Mouse (Mus musculus) thymus, adult 2 months (tissue): ENCODE measurements around the gene Cdhr2. TPM values are rescaled to one million over a fixed set of nuclear protein-coding genes. Genes with fewer than 3 reads are reported as not detected.
A peak's percentile ranks its signal among the peaks of the same experiment; 100 is the strongest.

Experiments used
- DNase-seq: peaks from one replicate; pipeline ENCODE4 v3.0.0; 2021
- H3K27ac ChIP-seq: fragments of 200-500 bp; 2 replicates; pipeline ENCODE4 v1.5.1; 2012; ENCODE audit warnings: low read length, control low read depth; ENCODE audit not compliant: control insufficient read depth, insufficient read depth
- H3K27me3 ChIP-seq: fragments of 200-500 bp; 2 replicates; pipeline ENCODE4 v1.6.1; 2012; ENCODE audit warnings: mild to moderate bottlenecking, low read length, moderate library complexity, mixed read lengths; ENCODE audit not compliant: control insufficient read depth, insufficient read depth
- H3K36me3 ChIP-seq: fragments of 200-500 bp; 2 replicates; pipeline ENCODE4 v1.6.1; 2012; ENCODE audit warnings: mild to moderate bottlenecking, low read length, moderate library complexity; ENCODE audit not compliant: control insufficient read depth, insufficient read depth
- H3K4me1 ChIP-seq: fragments of 200-500 bp; replicated peaks from 2 replicates; pipeline ENCODE4 v1.6.1; 2012; ENCODE audit warnings: low read length; ENCODE audit not compliant: control insufficient read depth, insufficient read depth
- H3K4me3 ChIP-seq: fragments of 200-500 bp; 2 replicates; pipeline ENCODE4 v1.5.1; 2012; ENCODE audit warnings: mild to moderate bottlenecking, low read length, control low read depth, moderate library complexity; ENCODE audit not compliant: control insufficient read depth, insufficient read depth
- CTCF ChIP-seq: fragments of 200-500 bp; IDR thresholded peaks from 2 replicates; pipeline ENCODE4 v1.5.1; 2012; ENCODE audit warnings: mild to moderate bottlenecking, control low read depth, low read length, moderate library complexity, borderline replicate concordance; ENCODE audit not compliant: control insufficient read depth, poor library complexity, insufficient read depth; ENCODE audit errors: extremely low read depth
- POLR2A ChIP-seq: fragments of 200-500 bp; IDR thresholded peaks from 2 replicates; pipeline ENCODE4 v1.6.1; 2012; ENCODE audit warnings: mild to moderate bottlenecking, low read length, control low read depth, moderate library complexity; ENCODE audit not compliant: control insufficient read depth, poor library complexity, insufficient read depth; ENCODE audit errors: extremely low read depth
- WGBS: fragments of 180-500 bp; shearing (Covaris S2); methylation state at CpG from one replicate; pipeline ENCODE4 v1.1.7; 2018; 5-methylcytosine and 5-hydroxymethylcytosine counted together
- polyA plus RNA-seq: library from polyadenylated mRNA; depleted of rRNA; stranded (reverse); fragments of >200 nt; gene quantifications from 2 replicates; pipeline ENCODE4 v1.2.3, GENCODE M21; 2012

Gene Cdhr2
- polyA plus RNA-seq, 1 experiment, result 1.3 TPM

- 85% methylated on average over 11 of the region's 11 CpGs for WGBS
- no peaks in the 10 kb centered on the region for H3K4me1 ChIP-seq
- H3K27me3 ChIP-seq, result no peaks in the 10 kb centered on the region
- peaks cover 20% of the 10 kb centered on the region for H3K36me3 ChIP-seq
- H3K27ac ChIP-seq, result no peak overlapping the region
- no peak overlapping the region for H3K4me3 ChIP-seq
- DNase-seq, result no peak
- TF ChIP-seq POLR2A (no peak), CTCF (no peak)
These were observed 25.2 kb upstream of the Cdhr2 start for GRCm38 (mm10) chr13:54675895-54676590.

GRCm38 (mm10) chr13:54678263-54678662 lies 23.0 kb upstream of the Cdhr2 start:
- DNase-seq, result no peak
- no peaks in the 10 kb centered on the region for H3K27me3 ChIP-seq
- peaks cover 42% of the 10 kb centered on the region for H3K36me3 ChIP-seq
- no peak overlapping the region for H3K4me3 ChIP-seq
- H3K4me1 ChIP-seq, result no peaks in the 10 kb centered on the region
- TF ChIP-seq POLR2A, result no peak
- TF ChIP-seq CTCF, result no peak
- no peak overlapping the region for H3K27ac ChIP-seq
- 94% methylated on average over 4 of the region's 4 CpGs for WGBS

GRCm38 (mm10) chr13:54680184-54680853 lies 20.9 kb upstream of the Cdhr2 start:
- no peaks in the 10 kb centered on the region for H3K27me3 ChIP-seq
- no peak overlapping the region for H3K4me3 ChIP-seq
- no peak for TF ChIP-seq POLR2A
- TF ChIP-seq CTCF, result no peak
- H3K4me1 ChIP-seq, result peaks cover 9% of the 10 kb centered on the region
- H3K27ac ChIP-seq, result no peak overlapping the region
- H3K36me3 ChIP-seq, result peaks cover 46% of the 10 kb centered on the region
- DNase-seq, result no peak
- 95% methylated on average over 17 of the region's 17 CpGs for WGBS

- Histone ChIP-seq H3K27ac (no peak overlapping the region), H3K36me3 (peaks cover 46% of the 10 kb centered on the region), H3K4me1 (peaks cover 18% of the 10 kb centered on the region), H3K27me3 (no peaks in the 10 kb centered on the region), H3K4me3 (no peak overlapping the region)
- DNase-seq, result no peak
- TF ChIP-seq CTCF (no peak), POLR2A (no peak)
- WGBS, result 96% methylated on average over 8 of the region's 8 CpGs
These were observed 20.0 kb upstream of the Cdhr2 start for GRCm38 (mm10) chr13:54681291-54681690.

- 96% methylated on average over 3 of the region's 3 CpGs for WGBS
- no peak overlapping the region for H3K4me3 ChIP-seq
- no peak overlapping the region for H3K27ac ChIP-seq
- peaks cover 24% of the 10 kb centered on the region for H3K4me1 ChIP-seq
- TF ChIP-seq POLR2A, result no peak
- no peak for TF ChIP-seq CTCF
- peaks cover 46% of the 10 kb centered on the region for H3K36me3 ChIP-seq
- no peaks in the 10 kb centered on the region for H3K27me3 ChIP-seq
- DNase-seq, result no peak
These were observed 18.0 kb upstream of the Cdhr2 start for GRCm38 (mm10) chr13:54683301-54683700.

- Histone ChIP-seq H3K4me3 (no peak overlapping the region), H3K4me1 (peaks cover 27% of the 10 kb centered on the region), H3K27me3 (no peaks in the 10 kb centered on the region), H3K27ac (no peak overlapping the region), H3K36me3 (peaks cover 40% of the 10 kb centered on the region)
- TF ChIP-seq CTCF (no peak), POLR2A (no peak)
- DNase-seq, result no peak
- WGBS, result 96% methylated on average over 3 of the region's 3 CpGs
These were observed 16.9 kb upstream of the Cdhr2 start for GRCm38 (mm10) chr13:54684140-54684896.

- Histone ChIP-seq H3K4me1 (peaks cover 27% of the 10 kb centered on the region), H3K27ac (no peak overlapping the region), H3K36me3 (peaks cover 35% of the 10 kb centered on the region), H3K4me3 (no peak overlapping the region), H3K27me3 (no peaks in the 10 kb centered on the region)
- DNase-seq, result no peak
- 67% methylated on average over 2 of the region's 2 CpGs for WGBS
- TF ChIP-seq POLR2A (no peak), CTCF (peak; percentile 63; the same call in 1 of the 2 replicates)
These were observed 16.1 kb upstream of the Cdhr2 start for GRCm38 (mm10) chr13:54685174-54685573.
